Mouse (Mus musculus): ENCODE results near the gene Trim63.

The Trim63 gene

DNA sequence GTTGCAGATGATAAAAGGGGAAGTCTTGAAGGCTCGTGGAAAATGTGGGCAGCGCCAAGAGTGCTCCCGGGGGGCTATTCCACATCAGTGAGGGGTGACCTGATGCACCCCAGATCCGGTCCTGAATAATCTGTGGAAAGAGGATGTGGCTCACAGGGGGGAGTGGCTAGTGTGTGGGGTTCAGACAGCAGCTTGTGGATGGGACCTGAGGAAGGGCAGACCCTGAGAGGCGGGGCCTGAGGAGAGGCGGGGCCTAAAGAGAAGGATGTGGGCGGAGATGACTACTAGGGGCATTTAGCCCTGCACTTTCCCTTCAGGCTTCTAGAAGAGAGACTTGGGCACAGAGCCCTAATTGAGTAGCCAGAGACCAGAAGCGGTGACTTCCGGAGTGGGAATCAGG lies 47.7 kb downstream of the Trim63 start:
- in situ Hi-C loops (cut with MboI, MseI), result no loop called here

DNA sequence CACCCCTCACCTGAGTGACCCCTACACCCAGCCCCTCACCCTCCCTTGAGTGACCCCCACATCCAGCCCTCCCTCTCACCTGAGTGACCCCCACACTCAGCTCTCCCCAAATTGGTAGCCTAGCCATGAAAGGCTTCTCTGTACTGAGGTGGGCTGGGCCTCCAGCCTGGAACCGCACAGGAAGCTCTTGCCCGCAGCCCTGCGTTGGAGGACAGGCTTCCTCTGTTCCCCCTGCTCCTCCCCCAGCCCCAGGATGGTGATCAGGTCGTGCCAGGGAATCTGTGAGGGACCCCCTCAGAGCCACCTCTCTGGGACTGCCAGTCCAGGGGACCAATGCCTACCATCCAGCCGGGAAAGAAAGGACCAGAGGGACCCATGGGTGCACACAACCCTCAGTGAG lies 50.4 kb downstream of the Trim63 start:
- in situ Hi-C loops (cut with MboI, MseI), result loop anchor here (5.0 kb wide), 1 partner anchor 43 kb away; no protein-coding TSS in a partner anchor

DNA sequence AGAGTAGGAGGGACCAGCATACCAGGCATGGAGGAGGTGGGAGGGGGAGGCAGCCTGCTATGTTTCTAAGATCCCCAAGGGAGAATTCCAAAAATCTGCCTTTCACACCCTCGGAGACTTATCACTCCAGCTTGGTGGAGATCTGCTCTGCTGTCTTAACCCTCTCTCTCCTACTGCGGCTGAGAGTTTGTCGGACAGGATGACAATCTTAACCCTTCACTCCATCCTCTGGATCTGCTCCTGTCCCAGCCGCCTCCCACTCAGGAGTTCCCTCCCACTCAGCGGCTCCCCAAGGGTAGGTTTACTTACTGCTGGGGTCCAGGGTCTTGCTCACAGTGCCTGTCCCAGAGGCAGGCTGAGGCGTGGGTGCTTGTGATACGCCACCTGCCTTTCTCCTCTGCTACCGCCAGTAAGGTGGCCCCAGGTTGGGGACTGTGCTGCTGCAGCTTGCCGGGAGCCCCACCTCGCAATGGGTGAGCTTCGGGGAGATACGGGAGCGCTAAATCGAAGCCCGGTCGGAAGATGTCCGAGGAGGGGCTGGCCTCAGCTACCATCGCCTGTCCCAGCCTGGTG lies 55.8 kb downstream of the Trim63 start:
- in situ Hi-C loops (cut with MboI, MseI), result no loop called here

DNA sequence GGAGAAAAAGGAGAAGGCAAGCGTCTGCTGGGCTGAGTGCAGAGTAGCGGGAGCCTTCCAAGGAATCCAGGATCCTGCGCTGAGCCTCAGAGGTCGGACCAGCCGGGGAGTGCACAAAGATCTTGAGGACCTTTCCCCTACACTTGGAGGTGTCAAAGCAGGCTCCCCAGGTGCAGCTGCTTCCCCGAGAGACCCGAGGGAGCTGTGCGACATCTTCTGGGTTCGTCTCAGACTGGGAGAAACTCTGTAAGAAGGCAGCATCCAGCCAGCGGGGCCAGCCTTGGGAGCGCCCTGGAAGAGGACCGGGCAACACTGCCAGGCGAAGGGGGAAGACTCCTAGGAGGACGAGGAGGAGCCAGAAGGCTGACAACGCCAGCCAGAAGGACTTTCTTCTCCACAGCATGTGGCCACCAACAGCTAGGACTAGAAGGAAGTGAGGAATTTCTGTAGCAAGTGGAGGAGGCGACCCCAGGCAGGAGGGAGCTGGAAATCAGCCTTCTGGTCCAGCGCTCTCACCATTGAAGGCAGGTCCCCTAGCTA lies 56.5 kb downstream of the Trim63 start:
- in situ Hi-C loops (cut with MboI, MseI), result no loop called here

DNA sequence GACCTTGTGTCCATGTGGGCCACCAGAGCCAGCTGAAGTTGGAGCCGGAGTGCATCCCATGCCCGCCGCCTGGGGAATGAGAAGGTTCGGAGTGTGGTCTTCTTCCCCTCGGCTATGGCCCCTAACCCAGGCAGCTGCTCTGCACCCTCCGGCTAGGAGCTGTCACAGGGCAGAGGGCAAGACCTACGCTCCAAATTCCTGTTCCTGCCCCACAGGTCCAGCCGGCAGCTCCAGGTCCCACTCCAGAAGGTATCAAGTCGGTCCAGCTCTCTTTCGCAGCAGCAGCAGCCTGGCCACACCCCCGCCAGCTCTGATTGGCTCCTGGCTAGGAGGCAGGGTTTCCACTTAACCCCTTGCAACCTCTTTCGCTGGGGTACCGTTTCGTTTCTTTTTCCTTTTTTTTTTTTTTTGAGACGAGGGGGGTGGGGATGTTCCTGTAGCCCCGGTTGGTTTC lies 57.4 kb downstream of the Trim63 start:
- in situ Hi-C loops (cut with MboI, MseI), result no loop called here

DNA sequence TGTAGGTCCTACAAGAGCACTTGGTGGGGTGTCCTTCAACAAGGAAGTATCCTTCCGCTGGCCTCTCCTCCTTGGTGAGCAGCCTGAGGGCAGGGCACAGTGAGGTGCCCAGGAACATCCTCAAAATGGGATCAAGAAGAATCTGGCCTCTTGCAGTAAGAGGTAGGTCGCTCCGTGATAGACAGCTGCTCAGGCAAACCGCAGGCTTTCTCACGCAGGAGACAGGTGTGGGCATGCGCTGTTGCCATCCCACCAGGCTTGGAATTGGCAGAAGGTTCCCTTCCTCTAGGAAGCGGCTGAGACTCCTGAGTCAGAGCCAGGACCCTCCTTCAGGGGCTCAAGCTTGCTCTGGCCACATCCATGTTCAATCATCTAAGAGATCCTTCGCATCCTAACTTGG lies 58.4 kb downstream of the Trim63 start:
- in situ Hi-C loops (cut with MboI, MseI), result no loop called here

DNA sequence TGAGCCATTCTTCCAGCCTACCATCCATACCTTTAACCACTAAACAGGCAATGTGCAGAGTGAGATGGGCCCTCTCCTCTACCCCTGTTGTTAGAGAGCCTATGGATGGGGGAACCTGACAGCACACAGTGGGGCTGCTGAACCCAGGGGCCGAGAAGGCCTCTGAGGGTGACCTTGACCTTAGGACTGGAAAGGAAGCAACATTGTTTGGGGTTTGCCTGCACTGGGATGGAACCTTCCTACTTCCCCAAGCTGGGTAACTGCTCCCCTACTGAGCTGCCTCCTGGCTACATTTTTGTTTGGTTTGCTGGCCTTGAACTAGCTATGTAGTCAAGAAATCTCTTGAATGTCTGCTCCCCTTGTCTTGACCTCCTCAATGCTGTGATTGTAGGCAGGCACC lies 59.4 kb downstream of the Trim63 start:
- in situ Hi-C loops (cut with MboI, MseI), result no loop called here

DNA sequence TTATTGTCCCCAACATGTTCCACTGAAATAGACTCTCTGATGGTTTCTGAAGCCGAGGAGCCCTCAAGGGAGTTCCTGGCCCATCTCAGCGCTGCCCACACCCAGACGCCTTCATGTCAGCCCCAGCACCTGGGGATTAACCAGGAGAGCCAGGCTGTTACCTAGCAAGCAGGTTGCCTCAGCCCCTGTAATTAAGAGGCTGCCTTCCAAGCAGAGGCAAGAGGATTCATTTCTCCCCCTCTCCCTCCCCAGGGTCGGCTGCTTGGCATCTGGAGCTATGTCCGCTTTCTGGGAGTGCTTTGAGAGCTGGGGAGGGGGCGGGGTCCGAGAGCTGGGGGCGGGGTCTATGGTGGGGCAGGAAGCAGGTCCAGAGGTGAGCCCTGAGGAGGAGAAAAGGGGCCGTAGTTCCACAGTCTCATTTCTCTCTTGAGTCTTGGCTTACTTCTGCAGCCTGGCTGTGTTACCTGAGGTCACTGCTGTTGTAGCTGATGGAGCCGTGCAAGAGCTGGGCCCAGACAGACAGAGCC lies 63.2 kb downstream of the Trim63 start:
- in situ Hi-C loops (cut with MboI, MseI), result no loop called here
